Mouse (Mus musculus): ENCODE data around the gene Tk1. TPM values are rescaled to one million over a fixed set of nuclear protein-coding genes. Genes with fewer than 3 reads are reported as not detected.

The Tk1 gene
- total and polyA plus RNA-seq, 3 experiments = 172 to 188 TPM; not detected in 1

DNA sequence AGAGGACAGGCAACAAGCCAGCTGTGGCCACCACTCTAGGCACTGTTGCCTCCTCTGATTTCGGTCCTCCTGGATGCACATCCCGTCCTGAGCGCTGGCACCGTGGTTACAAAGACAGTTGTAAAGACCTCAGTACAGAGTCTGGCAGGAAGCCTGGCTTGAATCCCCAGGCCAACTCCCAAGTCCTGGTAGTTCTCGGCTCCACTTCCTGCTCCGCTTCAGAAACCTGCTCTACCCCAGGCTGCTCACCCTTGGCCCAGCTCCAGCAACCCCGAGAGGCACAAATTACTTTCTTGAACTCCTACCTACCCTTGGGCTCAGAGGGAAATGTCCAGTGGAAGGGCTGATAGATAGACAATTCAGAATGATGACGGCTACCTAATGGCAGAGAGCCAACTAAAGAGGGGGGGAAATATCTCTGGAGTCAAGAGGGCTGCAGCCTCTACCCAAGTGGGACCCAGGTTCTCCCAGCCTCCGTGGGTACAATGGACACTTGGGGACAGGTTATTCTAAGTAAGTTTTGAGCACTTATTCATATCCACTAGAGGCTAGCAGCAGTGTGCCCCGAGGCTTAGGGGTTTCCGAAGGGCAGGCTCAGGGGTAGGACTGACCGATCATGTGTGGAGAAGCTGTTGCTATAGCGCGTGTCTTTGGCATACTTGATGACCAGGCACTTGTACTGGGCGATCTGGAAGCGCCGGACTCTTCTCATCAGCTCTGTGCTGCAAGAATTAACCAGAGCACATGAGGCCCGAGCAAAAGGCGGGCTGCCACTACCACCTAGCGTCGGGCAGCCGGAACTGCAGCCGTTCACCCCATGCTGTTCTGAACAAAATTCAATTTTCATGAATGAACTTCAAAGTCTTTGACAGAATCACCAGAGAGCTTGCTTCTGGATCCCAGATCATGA lies 1.6 kb downstream of the Tk1 start (continued):
- TF ChIP-seq USF1 (IDR thresholded peaks at IDR 0.05; ENCODE audit: low read depth, low read length) (no peak), MYC (IDR thresholded peaks at IDR 0.05; ENCODE audit: low read depth, low read length) (peak; percentile 88), CHD2 (IDR thresholded peaks at IDR 0.05; ENCODE audit: low read length) (no peak), ETS1 (IDR thresholded peaks at IDR 0.05; ENCODE audit: low read depth, low read length) (no peak; the same call in 1 of the 2 replicates), ELF1 (IDR thresholded peaks at IDR 0.05; ENCODE audit: low read depth, low read length) (peak; percentile 34; the same call in 1 of the 2 replicates)

DNA sequence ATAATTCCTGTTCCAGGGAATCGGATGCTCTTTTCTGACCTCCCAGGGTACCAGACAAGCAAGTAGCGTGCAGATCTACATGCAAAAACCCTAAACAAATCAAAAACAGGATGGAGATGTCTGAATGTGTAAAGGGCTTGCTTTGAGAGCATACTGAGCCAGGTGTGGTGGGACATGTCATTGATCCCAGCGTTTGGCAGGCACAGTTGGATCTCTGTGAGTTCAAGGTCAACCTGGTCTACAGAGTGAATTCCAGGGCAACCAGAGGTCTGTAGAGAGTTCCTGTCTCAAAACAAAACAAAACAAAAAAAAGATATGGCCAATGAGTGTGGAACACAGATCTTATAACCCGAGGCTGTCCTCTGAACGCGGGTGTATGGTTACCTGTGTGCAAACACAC lies 2.5 kb downstream of the Tk1 start:
- Histone ChIP-seq H3K4me1 (ENCODE audit: control insufficient read depth in 1 of 2, insufficient read depth in 2 of 2, low read length in 2 of 2) (peaks cover 8 to 34% of the 10 kb centered on the region in 2 experiments), H3K36me3 (ENCODE audit: control insufficient read depth in 1 of 2, insufficient read depth in 2 of 2, low read length in 2 of 2) (peaks cover 4 to 19% of the 10 kb centered on the region in 2 experiments; a peak in 3 of 4 replicates), H3K79me2 (ENCODE audit: control insufficient read depth, insufficient read depth, low read length, poor library complexity) (peaks cover 24% of the 10 kb centered on the region), H3K27me3 (ENCODE audit: control insufficient read depth in 1 of 2, insufficient read depth in 2 of 2, low read length in 2 of 2) (no peaks in the 10 kb centered on the region), H3K27ac (ENCODE audit: control insufficient read depth, low read depth, low read length) (no peak overlapping the region), H3K9me3 (replicated peaks; ENCODE audit: insufficient read depth, low read length) (no peaks in the 10 kb centered on the region), H3K9ac (ENCODE audit: control insufficient read depth, low read depth, low read length, poor library complexity, severe bottlenecking) (no peak overlapping the region), H3K4me3 (ENCODE audit: control insufficient read depth in 1 of 2, insufficient read depth in 1 of 2, low read depth in 2 of 2, low read length in 2 of 2) (no peak overlapping the region)
- TF ChIP-seq GATA1 (IDR thresholded peaks at IDR 0.05; ENCODE audit: low read depth, low read length) (no peak), POLR2AphosphoS2 (IDR thresholded peaks at IDR 0.05; ENCODE audit: low read length) (no peak), ZC3H11A (IDR thresholded peaks at IDR 0.05; ENCODE audit: low read depth, low read length) (no peak), SMC3 (IDR thresholded peaks at IDR 0.05; ENCODE audit: low read depth, low read length) (no peak), RCOR1 (IDR thresholded peaks at IDR 0.05; ENCODE audit: low read depth, low read length) (no peak), ETS1 (IDR thresholded peaks at IDR 0.05; ENCODE audit: low read depth, low read length) (no peak), POLR2A (IDR thresholded peaks at IDR 0.05; ENCODE audit: control insufficient read depth in 1 of 2, insufficient read depth in 1 of 2, low read depth in 1 of 2, low read length in 2 of 2, poor library complexity in 1 of 2) (no peak), ELF1 (IDR thresholded peaks at IDR 0.05; ENCODE audit: low read depth, low read length) (no peak), ZKSCAN1 (IDR thresholded peaks at IDR 0.05; ENCODE audit: low read depth, low read length) (no peak), JUND (IDR thresholded peaks at IDR 0.05; ENCODE audit: low read depth, low read length) (no peak), NRF1 (IDR thresholded peaks at IDR 0.05; ENCODE audit: insufficient read depth, low read depth, low read length, poor library complexity, severe bottlenecking) (no peak), UBTF (IDR thresholded peaks at IDR 0.05; ENCODE audit: borderline replicate concordance, insufficient read depth, low read depth, low read length) (no peak), E2F4 (IDR thresholded peaks at IDR 0.05; ENCODE audit: borderline replicate concordance, low read depth, low read length) (no peak), ZMIZ1 (IDR thresholded peaks at IDR 0.05; ENCODE audit: low read depth, low read length) (no peak), MXI1 (IDR thresholded peaks at IDR 0.05; ENCODE audit: low read depth, low read length) (no peak), NELFE (IDR thresholded peaks at IDR 0.05; ENCODE audit: low read depth, low read length) (no peak)
- DNase-seq (ENCODE audit: low read depth, low spot score) = no peak

Data from MEL (cell line).